ENCODE assay signal across 8 mouse cellular contexts in the genomic region with DNA sequence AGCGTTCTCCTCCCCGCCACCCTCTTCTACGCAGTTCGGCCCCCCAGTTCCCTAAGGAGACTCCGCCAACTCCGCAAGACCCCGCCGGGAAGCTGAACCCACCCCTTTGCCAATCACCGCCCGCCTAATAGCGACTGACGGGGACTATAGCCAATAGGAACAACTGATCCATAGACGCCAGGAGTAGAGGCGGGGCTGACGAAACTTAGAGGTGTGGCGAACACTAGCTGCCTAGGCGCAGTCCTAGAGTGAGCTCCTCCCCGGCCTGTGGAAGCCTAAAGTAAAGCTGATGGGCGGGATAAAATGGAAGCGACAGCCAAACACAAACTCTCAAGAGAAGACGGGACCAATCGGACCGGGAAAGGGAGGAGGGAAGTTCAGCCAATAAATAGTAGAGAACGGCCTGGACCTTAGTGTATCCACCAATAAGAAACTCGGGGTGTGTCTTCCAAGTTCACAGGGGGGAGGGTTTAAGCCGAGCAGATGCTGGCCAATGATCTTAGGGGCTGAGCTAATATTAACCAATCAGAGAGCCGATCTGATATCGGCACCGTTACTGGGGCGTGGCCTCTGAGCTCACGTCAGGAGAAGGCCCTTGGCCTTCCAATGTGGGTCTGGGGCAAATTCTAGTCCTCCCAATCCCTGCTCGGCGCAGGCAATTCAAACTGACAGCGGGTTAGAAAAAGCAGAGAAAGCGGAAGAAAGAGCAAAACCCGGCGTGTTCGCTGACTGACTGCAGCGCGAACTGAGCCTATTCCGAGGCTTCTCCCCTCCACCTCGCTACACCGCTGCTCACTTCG. TPM values are rescaled to one million over a fixed set of nuclear protein-coding genes. Genes with fewer than 3 reads are reported as not detected.
DNase-seq lines count a peak whose midpoint lies in the region; ATAC-seq lines count a peak whose summit lies in the region.

Srgap2 (minus strand) TSS at position 72 of the 800 bp plus-strand sequence.
Fam72a (plus strand) TSS at position 623 of the 800 bp plus-strand sequence.

- DNase-seq in B cell, adult 2 months: peak; percentile 93 to 96
- DNase-seq in brain, adult 2 months (ENCODE audit: low read depth, low spot score): peak; percentile 100
- peak; percentile 99 for DNase-seq in heart, embryonic 10.5 days (ENCODE audit: low spot score)
- DNase-seq in liver: peak; percentile 97
- peak; percentile 96 for DNase-seq in spleen, postnatal 4 days (ENCODE audit: low spot score in 2 of 2)

- no peaks in the 10 kb centered on the region for H3K36me3 ChIP-seq in heart, embryonic 10.5 days
- no peaks in the 10 kb centered on the region for H3K36me3 ChIP-seq in kidney, embryonic 15.5 days

- ATAC-seq in erythroblast, adult 5-6 weeks (replicated peaks; ENCODE audit: low FRiP score, poor library complexity, severe bottlenecking): peak; percentile 88
- peak; percentile 97 for ATAC-seq in kidney, embryonic 15.5 days (replicated peaks; ENCODE audit: low FRiP score)
- ATAC-seq in monocyte, adult 5-6 weeks (replicated peaks; ENCODE audit: insufficient number of reproducible peaks, low FRiP score, low TSS enrichment, poor library complexity, severe bottlenecking): peak; percentile 88

- no peaks in the 10 kb centered on the region for H3K9me3 ChIP-seq in heart, embryonic 10.5 days
- H3K9me3 ChIP-seq in kidney, embryonic 15.5 days (replicated peaks): no peaks in the 10 kb centered on the region

- H3K27me3 ChIP-seq in heart, embryonic 10.5 days (ENCODE audit: insufficient read depth, poor library complexity, severe bottlenecking): no peaks in the 10 kb centered on the region
- H3K27me3 ChIP-seq in kidney, embryonic 15.5 days: no peaks in the 10 kb centered on the region

- WGBS in heart, embryonic 10.5 days: under 1% methylated on average over 44 of the region's 44 CpGs
- WGBS in kidney, embryonic 15.5 days: under 1% methylated on average over 44 of the region's 44 CpGs

- H3K4me1 ChIP-seq in heart, embryonic 10.5 days: peaks cover 38% of the 10 kb centered on the region
- peaks cover 46% of the 10 kb centered on the region for H3K4me1 ChIP-seq in kidney, embryonic 15.5 days

- H3K4me2 ChIP-seq in kidney, embryonic 15.5 days: peak within 1 kb of the TSS; percentile 94

- H3K9ac ChIP-seq in kidney, embryonic 15.5 days: peak within 1 kb of the TSS; percentile 83

- H3K4me3 ChIP-seq in heart, embryonic 10.5 days: peak within 1 kb of the TSS; percentile 91
- peak within 1 kb of the TSS; percentile 78 for H3K4me3 ChIP-seq in kidney, embryonic 15.5 days (replicated peaks)

- H3K27ac ChIP-seq in heart, embryonic 10.5 days: peak within 1 kb of the TSS; percentile 95
- H3K27ac ChIP-seq in kidney, embryonic 15.5 days: peak within 1 kb of the TSS; percentile 98

RNA-seq across cellular contexts. Expression of gene Srgap2, which starts in this region (rescaled TPM):
- total RNA-seq in erythroblast, adult 5-6 weeks (2015; ENCODE audit: low replicate concordance): 16.7 and 20.7 TPM in 2 replicates
- 9.9 and 16.5 TPM in 2 replicates for total RNA-seq in erythroblast, adult 5-6 weeks (2017; ENCODE audit: low replicate concordance)
- polyA plus RNA-seq in heart, embryonic 10.5 days (2016; fragmentation: Nextera tagmentation; extraction: Ambion mirVana): 18.7 and 19.4 TPM in 2 replicates
- 13.5 and 14.4 TPM in 2 replicates for polyA plus RNA-seq in kidney, embryonic 15.5 days (2015; fragmentation: Nextera tagmentation; extraction: Ambion mirVana)
- 13.8 to 37.1 TPM (median 27.7 TPM) in 3 replicates for total RNA-seq in monocyte, adult 5-6 weeks (2017)

RNA-seq across cellular contexts. Expression of gene Fam72a, which starts in this region (rescaled TPM):
- 3.1 TPM in 1 of 2 replicates, not detected in the other for total RNA-seq in erythroblast, adult 5-6 weeks (2015; ENCODE audit: low replicate concordance)
- total RNA-seq in erythroblast, adult 5-6 weeks (2017; ENCODE audit: low replicate concordance): 0.43 TPM in 1 of 2 replicates, not detected in the other
- 3.9 and 4.5 TPM in 2 replicates for polyA plus RNA-seq in heart, embryonic 10.5 days (2016; fragmentation: Nextera tagmentation; extraction: Ambion mirVana)
- polyA plus RNA-seq in kidney, embryonic 15.5 days (2015; fragmentation: Nextera tagmentation; extraction: Ambion mirVana): 2.7 and 3.1 TPM in 2 replicates
- total RNA-seq in monocyte, adult 5-6 weeks (2017): 0.48 to 0.87 TPM (median 0.75 TPM) in 3 replicates

Comparison
In these comparisons a context has a peak if more than half of its experiments do, and no peak if none do; other contexts are left out.
1. Peak in every context shown above with its lines: DNase-seq, ATAC-seq, H3K4me3 ChIP-seq and H3K27ac ChIP-seq.